Mouse (Mus musculus) CH12.LX (cell line): ENCODE measurements around the gene Il1rn. TPM values are rescaled to one million over a fixed set of nuclear protein-coding genes. Genes with fewer than 3 reads are reported as not detected.

Source experiments
- DNase-seq: peaks from one replicate; pipeline ENCODE4 v3.0.0-alpha.2; 2013; ENCODE audit errors: extremely low read depth
- H3K27ac ChIP-seq: 2 replicates; pipeline ENCODE4 v1.5.1; 2012; ENCODE audit warnings: low read depth, mild to moderate bottlenecking, control low read depth, moderate library complexity; ENCODE audit not compliant: insufficient read depth
- H3K27me3 ChIP-seq: replicated peaks from 2 replicates; pipeline ENCODE3; 2012; ENCODE audit warnings: inconsistent platforms
- H3K36me3 ChIP-seq, 2 experiments: replicated peaks in 1 of 2; 2 replicates each; pipeline versions ENCODE3 to v1.6.1; 2012; ENCODE audit warnings: inconsistent platforms in 1 of 2, low read length in 1 of 2, mild to moderate bottlenecking in 1 of 2, mixed read lengths in 1 of 2, moderate library complexity in 1 of 2; ENCODE audit not compliant: control insufficient read depth in 1 of 2, insufficient read depth in 1 of 2
- H3K4me1 ChIP-seq, 2 experiments: 2 replicates each; pipeline ENCODE4 v1.6.1; 2012; ENCODE audit warnings: inconsistent platforms in 1 of 2, moderate library complexity in 1 of 2; ENCODE audit not compliant: insufficient read depth in 2 of 2, control insufficient read depth in 1 of 2
- H3K4me2 ChIP-seq: 2 replicates; pipeline ENCODE4 v1.6.1; 2012; ENCODE audit warnings: low read depth, mild to moderate bottlenecking, control low read depth; ENCODE audit not compliant: poor library complexity, insufficient read depth, severe bottlenecking
- H3K4me3 ChIP-seq, 3 experiments: fragments of 150-350 bp in 1 of 3; sonication (generic) in 1 of 3; replicated peaks in 1 of 3; 2 replicates each; pipeline versions ENCODE3 to v1.5.1; 2011 to 2012; ENCODE audit warnings: low read depth in 2 of 3, low read length in 2 of 3, mild to moderate bottlenecking in 2 of 3, moderate library complexity in 2 of 3, control low read depth in 1 of 3, improper control_type of control experiment in 1 of 3, inconsistent platforms in 1 of 3, mixed read lengths in 1 of 3; ENCODE audit not compliant: poor library complexity in 1 of 3
- H3K79me2 ChIP-seq: replicated peaks from 2 replicates; pipeline ENCODE4 v1.6.1; 2012; ENCODE audit warnings: mild to moderate bottlenecking, moderate library complexity; ENCODE audit not compliant: control insufficient read depth, poor library complexity, insufficient read depth, severe bottlenecking; ENCODE audit errors: extremely low read depth
- H3K9ac ChIP-seq: 2 replicates; pipeline ENCODE4 v1.6.1; 2012; ENCODE audit warnings: low read depth, mild to moderate bottlenecking, control low read depth, moderate library complexity; ENCODE audit not compliant: insufficient read depth
- H3K9me3 ChIP-seq: replicated peaks from 2 replicates; pipeline ENCODE3; 2012; ENCODE audit warnings: low read length, inconsistent platforms, mixed read lengths
- BHLHE40 ChIP-seq: IDR thresholded peaks from 2 replicates; pipeline ENCODE4 v1.6.1; 2011; ENCODE audit warnings: mild to moderate bottlenecking, low read depth, low read length, improper control_type of control experiment
- CHD1 ChIP-seq: IDR thresholded peaks from 2 replicates; pipeline ENCODE4 v1.6.1; 2012; ENCODE audit warnings: low read depth, low read length, improper control_type of control experiment, inconsistent platforms
- CHD2 ChIP-seq: IDR thresholded peaks from 2 replicates; pipeline ENCODE4 v1.6.1; 2011; ENCODE audit warnings: low read length, improper control_type of control experiment
- CTCF ChIP-seq, 2 experiments: IDR thresholded peaks in 1 of 2; conservative IDR thresholded peaks in 1 of 2; 2 replicates each; pipeline ENCODE4 v1.5.1; 2011 to 2012; ENCODE audit warnings: low read depth in 2 of 2, low read length in 2 of 2, improper control_type of control experiment in 1 of 2, inconsistent platforms in 1 of 2, mild to moderate bottlenecking in 1 of 2, moderate library complexity in 1 of 2
- E2F4 ChIP-seq: IDR thresholded peaks from 2 replicates; pipeline ENCODE4 v1.6.1; 2011; ENCODE audit warnings: low read depth, low read length, improper control_type of control experiment; ENCODE audit not compliant: insufficient replicate concordance
- ELF1 ChIP-seq: IDR thresholded peaks from 2 replicates; pipeline ENCODE4 v1.6.1; 2014; ENCODE audit warnings: low read depth, mild to moderate bottlenecking, inconsistent platforms, low read length, improper control_type of control experiment
- EP300 ChIP-seq: IDR thresholded peaks from 2 replicates; pipeline ENCODE4 v1.6.1; 2011; ENCODE audit warnings: low read length, improper control_type of control experiment
- ETS1 ChIP-seq: conservative IDR thresholded peaks from 2 replicates; pipeline ENCODE4 v1.6.1; 2012; ENCODE audit warnings: low read depth, mild to moderate bottlenecking, inconsistent platforms, low read length, improper control_type of control experiment, moderate library complexity
- GABPA ChIP-seq: IDR thresholded peaks from 2 replicates; pipeline ENCODE4 v1.6.1; 2012; ENCODE audit warnings: low read depth, low read length, improper control_type of control experiment, inconsistent platforms; ENCODE audit not compliant: insufficient replicate concordance
- HCFC1 ChIP-seq: IDR thresholded peaks from 2 replicates; pipeline ENCODE4 v1.6.1; 2012; ENCODE audit warnings: low read depth, mild to moderate bottlenecking, inconsistent platforms, low read length, improper control_type of control experiment
- IRF4 ChIP-seq: IDR thresholded peaks from 2 replicates; pipeline ENCODE4 v1.6.1; 2014; ENCODE audit warnings: low read depth, mild to moderate bottlenecking, inconsistent platforms, low read length, improper control_type of control experiment
- JUN ChIP-seq: IDR thresholded peaks from 2 replicates; pipeline ENCODE4 v1.6.1; 2011; ENCODE audit warnings: low read depth, mild to moderate bottlenecking, low read length, improper control_type of control experiment, moderate library complexity; ENCODE audit not compliant: insufficient read depth
- JUND ChIP-seq: conservative IDR thresholded peaks from 2 replicates; pipeline ENCODE4 v1.6.1; 2011; ENCODE audit warnings: low read depth, low read length, improper control_type of control experiment
- KAT2A ChIP-seq: IDR thresholded peaks from 2 replicates; pipeline ENCODE4 v1.6.1; 2012; ENCODE audit warnings: low read length, improper control_type of control experiment, inconsistent platforms; ENCODE audit not compliant: insufficient replicate concordance
- MAFK ChIP-seq: IDR thresholded peaks from 2 replicates; pipeline ENCODE4 v1.6.1; 2011; ENCODE audit warnings: low read length, improper control_type of control experiment; ENCODE audit not compliant: insufficient replicate concordance
- MAX ChIP-seq: IDR thresholded peaks from 2 replicates; pipeline ENCODE4 v1.6.1; 2011; ENCODE audit warnings: low read length, improper control_type of control experiment
- MAZ ChIP-seq: IDR thresholded peaks from 2 replicates; pipeline ENCODE4 v1.6.1; 2012; ENCODE audit warnings: low read depth, mild to moderate bottlenecking, inconsistent platforms, low read length, improper control_type of control experiment, moderate library complexity
- MEF2A ChIP-seq: IDR thresholded peaks from 2 replicates; pipeline ENCODE4 v1.6.1; 2014; ENCODE audit warnings: low read depth, mild to moderate bottlenecking, inconsistent platforms, low read length, improper control_type of control experiment, borderline replicate concordance
- NELFE ChIP-seq: IDR thresholded peaks from 2 replicates; pipeline ENCODE4 v1.6.1; 2011; ENCODE audit warnings: low read depth, low read length, improper control_type of control experiment
- NRF1 ChIP-seq: IDR thresholded peaks from 2 replicates; pipeline ENCODE4 v1.6.1; 2014; ENCODE audit warnings: low read depth, mild to moderate bottlenecking, inconsistent platforms, low read length, improper control_type of control experiment, moderate library complexity
- PAX5 ChIP-seq: IDR thresholded peaks from 2 replicates; pipeline ENCODE4 v1.6.1; 2012; ENCODE audit warnings: low read length, inconsistent platforms, mixed read lengths
- POLR2A ChIP-seq: IDR thresholded peaks from 2 replicates; pipeline ENCODE4 v1.6.1; 2011; ENCODE audit warnings: low read depth, mild to moderate bottlenecking, improper control_type of control experiment, low read length
- POLR2AphosphoS2 ChIP-seq: IDR thresholded peaks from 2 replicates; pipeline ENCODE4 v1.6.1; 2011; ENCODE audit warnings: low read depth, low read length, improper control_type of control experiment
- RAD21 ChIP-seq: IDR thresholded peaks from 2 replicates; pipeline ENCODE4 v1.6.1; 2011; ENCODE audit warnings: low read depth, mild to moderate bottlenecking, low read length, improper control_type of control experiment, moderate library complexity
- SMC3 ChIP-seq: IDR thresholded peaks from 2 replicates; pipeline ENCODE4 v1.6.1; 2011; ENCODE audit warnings: low read depth, low read length, improper control_type of control experiment
- TBP ChIP-seq: conservative IDR thresholded peaks from 2 replicates; pipeline ENCODE4 v1.6.1; 2011; ENCODE audit warnings: low read depth, low read length, improper control_type of control experiment
- TCF12 ChIP-seq: IDR thresholded peaks from 2 replicates; pipeline ENCODE4 v1.6.1; 2014; ENCODE audit warnings: low read depth, mild to moderate bottlenecking, inconsistent platforms, low read length, improper control_type of control experiment
- UBTF ChIP-seq: IDR thresholded peaks from 2 replicates; pipeline ENCODE4 v1.6.1; 2012; ENCODE audit warnings: low read depth, mild to moderate bottlenecking, inconsistent platforms, low read length, improper control_type of control experiment, moderate library complexity
- USF1 ChIP-seq: IDR thresholded peaks from 2 replicates; pipeline ENCODE4 v1.6.1; 2014; ENCODE audit warnings: low read depth, mild to moderate bottlenecking, inconsistent platforms, low read length, improper control_type of control experiment
- USF2 ChIP-seq: conservative IDR thresholded peaks from 2 replicates; pipeline ENCODE4 v1.6.1; 2011; ENCODE audit warnings: low read depth, low read length, improper control_type of control experiment
- ZC3H11A ChIP-seq: IDR thresholded peaks from 2 replicates; pipeline ENCODE4 v1.6.1; 2012; ENCODE audit warnings: low read depth, mild to moderate bottlenecking, inconsistent platforms, low read length, improper control_type of control experiment
- ZKSCAN1 ChIP-seq: IDR thresholded peaks from 2 replicates; pipeline ENCODE4 v1.6.1; 2012; ENCODE audit warnings: low read depth, inconsistent platforms, low read length, improper control_type of control experiment, borderline replicate concordance
- ZMIZ1 ChIP-seq: IDR thresholded peaks from 2 replicates; pipeline ENCODE4 v1.6.1; 2012; ENCODE audit warnings: low read depth, mild to moderate bottlenecking, inconsistent platforms, low read length, improper control_type of control experiment
- ZNF384 ChIP-seq: IDR thresholded peaks from 2 replicates; pipeline ENCODE4 v1.6.1; 2012; ENCODE audit warnings: low read depth, low read length, improper control_type of control experiment, inconsistent platforms
- dilution Hi-C: fragments of 300-500 bp; cut with MboI; formaldehyde crosslinking; loops from 2 replicates; pipeline ENCODE4 v1.14.3; 2020; ENCODE audit warnings: low sequenced_read_pairs; ENCODE audit not compliant: extremely low pct_unique_long_range_greater_than_20kb, extremely low pct_ligation_motif_present
- in situ Hi-C: fragments of 300-500 bp; cut with MboI; formaldehyde crosslinking; loops from 3 replicates; pipeline ENCODE4 v1.14.3; 2019; ENCODE audit warnings: low sequenced_read_pairs, low pct_ligation_motif_present, low pct_unique_long_range_greater_than_20kb, mixed read lengths
- polyA plus RNA-seq: library from polyadenylated mRNA; unstranded; fragments of >175 nt; gene quantifications from 2 replicates; pipeline ENCODE4 v1.2.1, GENCODE M21; 2012; ENCODE audit warnings: low read depth; ENCODE audit not compliant: insufficient read length
- total RNA-seq, 2 experiments: library from RNA; depleted of rRNA; stranded (reverse); fragments of 300-350 nt in 1 of 2; fragments of >200 nt in 1 of 2; gene quantifications; 2 replicates each; pipeline ENCODE4 v1.2.3; 2012 to 2014

The Il1rn gene
- total and polyA plus RNA-seq, 3 experiments, result 0.37 to 0.98 (median 0.71) TPM

DNA sequence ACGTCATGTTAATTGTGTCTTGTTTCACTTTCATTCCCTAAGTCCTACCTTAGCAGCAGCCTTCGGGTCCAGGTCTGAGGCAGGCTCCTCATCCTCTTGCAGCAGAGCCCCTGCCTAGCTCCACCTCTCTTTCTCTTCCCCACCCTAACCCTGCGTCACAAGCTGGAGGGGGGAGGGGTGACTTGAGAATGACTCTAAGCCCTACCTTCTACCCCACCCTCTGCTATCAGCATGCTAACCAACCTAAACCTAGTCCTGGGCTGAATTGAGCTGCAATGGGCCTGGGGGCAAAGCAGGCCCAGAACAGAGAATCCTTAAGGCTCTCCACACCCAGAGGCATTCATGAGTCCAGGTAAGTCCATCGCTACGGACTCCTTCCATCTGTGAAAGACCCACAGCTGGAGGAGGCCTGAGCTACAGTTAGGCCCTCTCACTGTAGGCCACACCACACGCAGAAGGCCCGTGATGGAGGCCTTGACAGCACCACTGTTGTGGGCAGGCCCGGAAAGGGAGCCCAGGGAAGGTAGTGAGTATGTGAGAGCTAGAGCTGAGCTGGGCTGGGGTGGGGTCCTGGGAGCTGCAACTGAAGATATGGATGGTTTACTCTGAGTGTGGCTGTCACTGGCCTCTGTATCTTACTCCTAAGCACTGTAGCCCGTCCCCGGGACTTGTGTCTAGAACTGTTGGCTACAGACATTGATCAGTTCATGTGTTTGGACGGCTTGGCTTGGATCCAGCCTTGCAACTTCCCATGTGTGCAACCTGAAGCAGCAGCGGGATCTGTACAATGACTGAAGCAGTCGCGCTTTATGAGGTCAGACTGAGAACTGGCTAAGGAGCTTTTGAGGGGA, 48.7 kb downstream of the Il1rn start (continued):
- peak; percentile 6; the same call in 1 of the 2 replicates for TF ChIP-seq ELF1
- TF ChIP-seq, all 38 proteins: peak for 19

DNA sequence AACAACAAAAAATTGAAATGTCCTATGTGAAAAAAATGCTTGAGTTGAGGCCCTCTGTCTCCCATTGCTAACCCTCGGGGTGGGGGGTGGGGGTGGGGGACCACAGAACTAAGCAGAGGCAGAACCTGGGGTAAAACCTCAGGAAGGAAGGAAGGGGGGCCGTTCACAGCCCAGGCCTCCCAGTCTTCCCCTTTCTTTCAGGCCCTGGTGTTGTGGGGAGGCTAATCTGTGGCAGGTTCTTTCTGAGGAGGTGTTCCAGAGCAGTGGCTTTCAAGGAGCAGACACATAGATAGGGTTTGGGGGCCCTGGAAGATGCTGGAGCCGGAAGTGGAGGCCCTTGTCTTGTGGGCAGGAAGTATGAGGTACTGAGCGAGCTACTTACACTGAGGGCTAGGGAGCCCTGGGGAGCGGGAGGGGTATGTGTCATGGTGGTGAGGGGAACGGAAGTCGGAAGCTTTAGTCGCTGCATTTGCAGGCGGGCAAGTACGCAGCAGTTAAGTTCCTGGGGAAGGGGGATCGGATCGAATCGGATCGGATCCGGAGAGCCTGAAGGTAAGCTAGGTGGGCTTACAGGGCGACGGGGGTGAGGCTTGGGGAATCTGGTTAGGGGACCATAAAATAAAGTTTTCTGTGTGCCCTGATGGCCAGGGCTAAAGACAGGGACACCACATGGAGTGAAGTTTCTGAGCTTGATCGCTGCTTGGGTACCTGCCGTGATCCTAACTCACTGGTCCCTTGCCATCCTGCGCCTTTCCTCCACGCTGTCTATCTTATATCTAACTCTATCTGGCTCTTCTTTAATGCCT, 49.7 kb downstream of the Il1rn start:
- Histone ChIP-seq H3K9me3 (no peaks in the 10 kb centered on the region), H3K4me2 (peak overlapping the region; percentile 98), H3K9ac (peak overlapping the region; percentile 97), H3K27ac (peak overlapping the region; percentile 76), H3K4me3 (peak overlapping the region; percentile 71 to 98 (median 94)), H3K79me2 (peaks cover 57% of the 10 kb centered on the region), H3K36me3 (peaks cover 18 to 40% of the 10 kb centered on the region in 2 experiments), H3K4me1 (peaks cover 27 to 71% of the 10 kb centered on the region in 2 experiments), H3K27me3 (no peaks in the 10 kb centered on the region)
- peak; percentile 90 for DNase-seq
- dilution Hi-C loops (no loop called here), in situ Hi-C loops (no loop called here)
- no peak for TF ChIP-seq E2F4
- no peak for TF ChIP-seq ZC3H11A
- TF ChIP-seq ZMIZ1, result peak; percentile 3; the same call in 1 of the 2 replicates
- TF ChIP-seq NELFE, result peak; percentile 68; the same call in 1 of the 2 replicates
- peak; percentile 73 for TF ChIP-seq POLR2A
- TF ChIP-seq HCFC1, result peak; percentile 66
- TF ChIP-seq ZKSCAN1, result no peak
- TF ChIP-seq ELF1, result peak; percentile 88
- TF ChIP-seq NRF1, result no peak
- no peak for TF ChIP-seq GABPA
- TF ChIP-seq CHD2, result no peak
- no peak for TF ChIP-seq SMC3
- TF ChIP-seq USF2, result no peak
- no peak for TF ChIP-seq RAD21
- no peak; the same call in 1 of the 2 replicates for TF ChIP-seq IRF4
- no peak for TF ChIP-seq CTCF (conservative IDR thresholded peaks at IDR 0.05 in 1 of 2, IDR thresholded peaks at IDR 0.05 in 1 of 2; ENCODE audit: low read depth in 2 of 2, low read length in 2 of 2)
- no peak for TF ChIP-seq BHLHE40
- TF ChIP-seq PAX5, result no peak
- no peak for TF ChIP-seq POLR2AphosphoS2
- TF ChIP-seq TCF12, result peak; percentile 61; the same call in 1 of the 2 replicates
- no peak for TF ChIP-seq USF1
- no peak for TF ChIP-seq JUND
- no peak for TF ChIP-seq ETS1
- peak; percentile 64; the same call in 1 of the 2 replicates for TF ChIP-seq TBP
- 0 out of 2 replicates have a peak, but pooled peaks have one; percentile 31 for TF ChIP-seq UBTF
- 0 out of 2 replicates have a peak, but pooled peaks have one; percentile 33 for TF ChIP-seq KAT2A
- no peak for TF ChIP-seq MEF2A
- no peak; the same call in 1 of the 2 replicates for TF ChIP-seq CHD1
- peak; percentile 64 for TF ChIP-seq MAX
- no peak for TF ChIP-seq EP300
- TF ChIP-seq JUN, result no peak
- no peak for TF ChIP-seq ZNF384
- no peak for TF ChIP-seq MAFK
- peak; percentile 72; the same call in 1 of the 2 replicates for TF ChIP-seq MAZ
